Mouse (Mus musculus) adrenal gland, postnatal 10 days (tissue): ENCODE results near the gene D17Wsu92e. TPM values are rescaled to one million over a fixed set of nuclear protein-coding genes. Genes with fewer than 3 reads are reported as not detected.

Experiments used
- DNase-seq: peaks from one replicate; pipeline ENCODE4 v3.0.0; 2021; ENCODE audit warnings: mixed read lengths
- total RNA-seq, 2 experiments: library from RNA; stranded (reverse); gene quantifications; 2 replicates each; pipeline ENCODE4 v1.2.3; 2021

D17Wsu92e gene
- total RNA-seq, 2 experiments from 2014 or later, result 132 to 137 TPM

GRCm38 (mm10) chr17:27701856-27702255 lies 118.6 kb downstream of the D17Wsu92e start:
- DNase-seq, result no peak

Other genes with a start within 250 kb of the D17Wsu92e start
- 100 to 1,000 TPM; 166 to 171 TPM for gene Nudt3, start 197.2 kb downstream of the D17Wsu92e start, total RNA-seq
- gene RPS10-NUDT3, start 185.4 kb downstream of the D17Wsu92e start, total RNA-seq, result 1 to 10 TPM in 1 of 2 experiments, not detected in 1; 1.2 TPM
- 1,000 to 10,000 TPM in 1 of 2 experiments, 100 to 1,000 TPM in 1; 973 to 1,027 TPM for gene Rps10, start 184.0 kb downstream of the D17Wsu92e start, total RNA-seq
- gene Pacsin1, start 165.1 kb downstream of the D17Wsu92e start, total RNA-seq, result 1 to 10 TPM; 3.2 to 4.6 TPM
- not detected for gene Spdef, start 91.7 kb downstream of the D17Wsu92e start, total RNA-seq
- 100 to 1,000 TPM in 1 of 2 experiments, 10 to 100 TPM in 1; 94.8 to 102 TPM for gene Snrpc, start 17.5 kb upstream of the D17Wsu92e start, total RNA-seq
- gene Uhrf1bp1, start 35.8 kb upstream of the D17Wsu92e start, total RNA-seq, result 10 to 100 TPM; 24.5 to 24.7 TPM
- 10 to 100 TPM; 26.9 to 40.0 TPM for gene Anks1, start 88.7 kb upstream of the D17Wsu92e start, total RNA-seq
- 10 to 100 TPM; 28.9 to 29.8 TPM for gene Taf11, start 89.2 kb upstream of the D17Wsu92e start, total RNA-seq